Mouse (Mus musculus) regulatory T cell (primary cell): ENCODE results near the gene Mcidas.
"Not testable (repeated sequence)": the region's sequence is repeated elsewhere in the genome, so short reads cannot be mapped to it uniquely, and the experiment has no call there.

ENCODE experiments used
- in situ Hi-C: fragments of 300-600 bp; cut with MboI, MseI; formaldehyde crosslinking; loops from one replicate; pipeline ENCODE4 v1.15.1; 2025; ENCODE audit warnings: high pct_unique_total_duplicates

Gene Mcidas

GRCm38 (mm10) chr13:113000576-113001318 lies 7.1 kb downstream of the Mcidas start:
- in situ Hi-C loops: no loop called here

GRCm38 (mm10) chr13:113012683-113013082 lies 19.0 kb downstream of the Mcidas start:
- in situ Hi-C loops: no loop called here

- in situ Hi-C loops: not testable (repeated sequence)
Measured at GRCm38 (mm10) chr13:113013174-113013953, 19.7 kb downstream of the Mcidas start.

GRCm38 (mm10) chr13:113021521-113021920 lies 27.9 kb downstream of the Mcidas start:
- in situ Hi-C loops: no loop called here

GRCm38 (mm10) chr13:113022467-113022866 lies 28.8 kb downstream of the Mcidas start:
- in situ Hi-C loops: no loop called here

GRCm38 (mm10) chr13:113023274-113024143 lies 29.9 kb downstream of the Mcidas start:
- in situ Hi-C loops: no loop called here

- in situ Hi-C loops: loop anchor here (5.0 kb wide), 1 partner anchor 39 kb away; the partner anchor contains the start of gene Mcidas
Measured at GRCm38 (mm10) chr13:113031351-113031750, 37.7 kb downstream of the Mcidas start.

GRCm38 (mm10) chr13:113031792-113032571 lies 38.3 kb downstream of the Mcidas start:
- in situ Hi-C loops: loop anchor here (5.0 kb wide), 1 partner anchor 40 kb away; the partner anchor contains the start of gene Mcidas

- in situ Hi-C loops: loop anchor here (5.0 kb wide), 1 partner anchor 41 kb away; the partner anchor contains the start of gene Mcidas
Measured at GRCm38 (mm10) chr13:113032831-113033230, 39.2 kb downstream of the Mcidas start.

GRCm38 (mm10) chr13:113034271-113034886 lies 40.7 kb downstream of the Mcidas start:
- in situ Hi-C loops: loop anchor here (5.0 kb wide), 1 partner anchor 42 kb away; the partner anchor contains the start of gene Mcidas

- in situ Hi-C loops: loop anchor here (5.0 kb wide), 2 partner anchors 43 to 103 kb away; partner anchors contain the start of gene Mcidas
Measured at GRCm38 (mm10) chr13:113034950-113035421, 41.3 kb downstream of the Mcidas start, which contains the start of gene Cdc20b. Cdc20b (plus strand) TSS chr13:113035111.

GRCm38 (mm10) chr13:113035852-113036251 lies 42.2 kb downstream of the Mcidas start:
- in situ Hi-C loops: loop anchor here (5.0 kb wide), 1 partner anchor 104 kb away; no protein-coding TSS in a partner anchor

GRCm38 (mm10) chr13:113044876-113045275 lies 51.2 kb downstream of the Mcidas start:
- in situ Hi-C loops: loop anchor here (5.0 kb wide), 2 partner anchors 217 to 363 kb away; no protein-coding TSS in a partner anchor

GRCm38 (mm10) chr13:113045458-113046110 lies 51.9 kb downstream of the Mcidas start:
- in situ Hi-C loops: loop anchor here (5.0 kb wide), 2 partner anchors 217 to 363 kb away; no protein-coding TSS in a partner anchor

- in situ Hi-C loops: loop anchor here (5.0 kb wide), 2 partner anchors 216 to 364 kb away; no protein-coding TSS in a partner anchor
Measured at GRCm38 (mm10) chr13:113046211-113046883, 52.7 kb downstream of the Mcidas start, which contains the start of gene Gpx8. Gpx8 (minus strand) TSS chr13:113046410.

- in situ Hi-C loops: loop anchor here (5.0 kb wide), 2 partner anchors 215 to 365 kb away; no protein-coding TSS in a partner anchor
Measured at GRCm38 (mm10) chr13:113047018-113047417, 53.4 kb downstream of the Mcidas start.

- in situ Hi-C loops: loop anchor here (5.0 kb wide), 2 partner anchors 215 to 365 kb away; no protein-coding TSS in a partner anchor
Measured at GRCm38 (mm10) chr13:113047647-113048046, 54.0 kb downstream of the Mcidas start.
